Mouse (Mus musculus) kidney, adult 18-20 months (tissue): Measurements from ENCODE around the gene Mrpl50.
A peak's percentile ranks its signal among the peaks of the same experiment; 100 is the strongest.
"Not testable (repeated sequence)": the region's sequence is repeated elsewhere in the genome, so short reads cannot be mapped to it uniquely, and the experiment has no call there.

Experiments
- DNase-seq: peaks from one replicate; pipeline ENCODE4 v3.0.0; 2021

Mrpl50 gene

DNA sequence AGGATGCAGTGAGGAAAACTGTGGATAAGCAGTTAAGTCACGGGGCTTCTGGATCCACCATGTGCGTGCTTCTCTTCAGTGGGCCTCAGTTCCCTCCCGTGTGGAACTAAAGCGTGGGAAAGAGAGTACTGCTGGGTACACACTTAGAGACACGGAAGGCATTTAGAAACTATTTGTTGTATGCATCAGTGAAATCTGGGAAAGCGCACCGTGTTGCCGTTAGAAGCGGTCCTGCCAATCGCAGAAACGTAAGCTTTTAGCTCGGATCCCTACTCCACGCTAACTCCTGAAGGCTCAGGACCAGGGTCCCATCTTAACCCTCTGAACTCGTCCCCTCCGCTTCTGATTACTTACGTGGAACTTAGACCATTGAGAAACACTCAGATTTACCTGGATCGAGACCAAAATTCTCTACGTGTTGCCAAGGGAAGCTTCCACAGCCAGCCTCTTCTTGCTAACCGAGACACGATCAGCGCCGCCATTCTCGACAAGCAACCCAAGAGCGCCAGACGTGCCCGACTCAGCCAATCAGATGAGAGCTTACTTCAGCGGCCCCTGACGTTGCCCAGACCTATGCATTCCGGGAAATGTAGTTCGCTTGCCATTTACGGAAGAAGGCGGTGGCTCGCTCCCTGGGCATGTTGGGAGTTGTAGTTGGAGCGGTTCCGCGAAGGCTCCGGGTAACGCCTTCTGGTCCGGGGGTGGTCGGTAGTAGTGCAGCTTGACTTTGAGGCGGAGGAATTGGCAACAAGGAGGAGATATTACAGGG is at the start of gene Mrpl50, which contains the start of gene Zfp189:
Mrpl50 (minus strand) TSS at position 522 of the 769 bp plus-strand sequence.
Zfp189 (plus strand) TSS at position 605 of the 769 bp plus-strand sequence.
- DNase-seq: peak; percentile 91

DNA sequence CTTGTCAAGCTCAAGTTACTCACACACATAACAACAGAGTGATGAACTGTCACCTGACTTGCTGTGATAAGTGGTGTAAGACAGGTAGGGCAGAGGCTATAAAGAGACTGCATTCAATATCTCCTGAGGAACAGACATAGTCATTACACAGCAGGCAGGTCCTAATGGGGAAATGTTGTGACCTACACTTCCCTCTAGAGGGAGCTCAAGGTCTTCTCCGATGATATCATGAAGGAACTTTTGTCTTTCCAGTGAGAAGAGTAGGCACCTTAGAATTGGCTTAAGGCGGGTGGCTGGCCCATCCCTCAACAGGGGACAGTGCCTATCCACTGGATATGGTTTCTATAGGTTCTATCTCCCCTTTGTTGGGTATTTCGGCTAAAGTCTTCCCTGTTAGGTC is 46.7 kb upstream of the Mrpl50 start:
- DNase-seq: peak; percentile 65

DNA sequence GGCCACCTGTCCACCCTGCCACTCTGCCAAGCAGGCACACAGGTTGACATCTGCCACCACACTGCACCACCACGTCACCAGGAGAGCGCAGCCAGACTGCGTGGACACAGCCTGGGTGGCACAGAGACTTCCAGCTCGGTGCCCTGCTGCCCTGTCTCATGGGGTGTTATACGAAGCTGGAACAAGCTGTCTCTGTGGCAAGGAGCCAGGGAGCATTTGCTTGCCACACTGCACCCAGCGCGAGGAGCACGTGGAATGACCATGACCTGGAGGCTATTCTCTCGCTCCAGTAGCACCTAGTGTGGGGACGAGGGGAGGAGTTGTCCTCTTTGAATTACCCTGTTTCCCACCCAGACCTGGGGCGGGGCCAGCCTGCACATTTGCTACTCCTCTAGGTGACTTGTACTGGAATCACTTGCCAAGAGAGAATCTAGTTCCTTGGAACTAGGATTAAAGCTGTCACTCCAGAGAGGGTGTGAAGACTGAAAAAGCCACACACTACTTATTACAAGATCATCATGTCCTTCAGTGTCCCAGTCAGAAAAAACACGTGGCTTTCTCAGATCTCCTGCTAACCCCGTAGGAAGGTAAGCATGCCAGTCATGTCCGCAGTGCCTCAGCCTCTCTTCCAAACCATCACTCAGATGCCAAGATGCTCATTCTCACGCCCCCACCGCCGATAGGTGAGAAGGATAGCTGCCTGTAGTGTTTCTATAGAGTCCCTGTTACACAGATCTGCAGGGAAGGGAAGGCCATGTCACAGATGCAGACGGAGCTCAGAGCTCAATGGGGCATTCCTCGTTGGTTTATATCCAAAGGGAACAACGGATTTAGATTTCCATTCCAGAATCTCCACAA is 39.3 kb upstream of the Mrpl50 start:
- peak; percentile 95 for DNase-seq

DNA sequence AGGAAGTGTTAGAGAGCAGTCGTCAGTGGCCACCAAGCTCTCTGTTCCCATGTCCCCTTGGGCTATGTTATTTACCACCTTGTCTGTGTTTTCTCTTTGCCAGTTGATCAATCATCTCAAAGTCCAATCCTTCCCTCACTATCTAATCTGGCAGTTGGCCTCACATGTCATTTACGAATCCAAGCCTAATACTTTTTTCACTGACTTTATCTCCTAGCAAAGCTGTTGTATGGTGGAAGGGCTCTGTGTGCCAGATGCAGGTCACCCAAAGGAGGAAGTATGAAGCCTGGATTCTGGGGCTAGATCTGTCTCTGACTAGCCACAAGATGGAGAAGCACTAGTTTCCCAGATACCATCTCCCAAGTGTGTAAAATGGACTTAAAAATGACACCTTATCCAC is 37.3 kb upstream of the Mrpl50 start:
- no peak for DNase-seq

DNA sequence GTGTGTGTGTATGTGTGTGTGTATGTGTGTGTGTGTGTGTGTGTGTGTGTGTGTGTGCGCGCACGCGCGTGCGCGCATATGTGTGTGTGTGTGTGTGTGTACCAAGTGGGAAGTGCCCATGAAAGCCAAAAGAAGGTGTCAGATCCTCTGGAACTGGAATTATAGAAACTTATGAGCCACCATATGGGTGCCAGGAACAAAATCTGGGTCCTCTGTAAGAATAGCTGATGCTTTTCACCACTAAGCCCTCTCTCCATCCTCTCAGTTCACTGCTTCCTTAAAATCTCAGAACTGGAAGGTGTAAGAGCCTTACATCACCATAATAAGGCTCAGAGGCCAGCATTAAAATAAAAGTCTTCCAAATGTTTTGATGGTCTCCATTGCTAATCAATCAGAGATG is 36.5 kb upstream of the Mrpl50 start:
- DNase-seq: no peak

DNA sequence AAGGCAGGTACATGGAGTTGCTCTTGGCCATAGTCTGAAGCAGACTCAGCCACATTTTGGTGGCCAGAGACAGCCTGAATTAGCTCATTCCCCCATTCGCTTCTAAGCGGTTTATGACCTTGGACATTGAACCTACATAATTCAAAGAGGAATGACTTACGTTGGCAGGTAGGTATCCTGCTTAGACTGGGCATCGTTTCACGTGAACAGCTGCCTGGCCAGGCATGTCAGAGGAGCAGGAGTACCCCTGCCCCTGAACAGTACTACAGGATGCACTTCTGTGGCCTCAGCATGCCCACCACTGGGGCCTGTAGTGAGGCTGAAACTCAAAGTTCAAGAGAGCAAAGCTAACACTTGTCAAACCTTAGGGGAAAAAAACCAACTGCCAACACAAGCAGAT is 32.5 kb upstream of the Mrpl50 start:
- peak; percentile 52 for DNase-seq

DNA sequence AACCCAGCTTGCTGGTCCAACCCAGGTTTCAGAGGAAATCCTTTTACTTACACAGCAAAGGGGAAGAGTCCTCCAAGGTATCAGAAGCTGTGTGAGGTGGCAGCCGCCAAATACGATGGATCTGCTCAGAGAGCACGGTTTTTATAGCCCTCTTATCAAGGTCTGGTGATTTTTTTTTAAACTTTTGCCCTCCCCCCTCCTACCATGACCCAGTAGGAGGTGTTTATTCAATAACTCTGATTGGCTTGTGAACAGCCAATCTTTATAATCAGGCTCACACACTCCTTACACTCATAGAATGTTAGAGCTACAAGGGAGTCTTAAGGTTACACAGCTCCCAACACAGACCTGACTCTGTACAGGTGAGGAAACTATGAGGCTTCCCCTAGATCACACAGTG is 28.5 kb upstream of the Mrpl50 start, which contains the start of gene Aldob:
Aldob (minus strand) TSS at position 164 of the 400 bp plus-strand sequence.
- peak; percentile 89 for DNase-seq

DNA sequence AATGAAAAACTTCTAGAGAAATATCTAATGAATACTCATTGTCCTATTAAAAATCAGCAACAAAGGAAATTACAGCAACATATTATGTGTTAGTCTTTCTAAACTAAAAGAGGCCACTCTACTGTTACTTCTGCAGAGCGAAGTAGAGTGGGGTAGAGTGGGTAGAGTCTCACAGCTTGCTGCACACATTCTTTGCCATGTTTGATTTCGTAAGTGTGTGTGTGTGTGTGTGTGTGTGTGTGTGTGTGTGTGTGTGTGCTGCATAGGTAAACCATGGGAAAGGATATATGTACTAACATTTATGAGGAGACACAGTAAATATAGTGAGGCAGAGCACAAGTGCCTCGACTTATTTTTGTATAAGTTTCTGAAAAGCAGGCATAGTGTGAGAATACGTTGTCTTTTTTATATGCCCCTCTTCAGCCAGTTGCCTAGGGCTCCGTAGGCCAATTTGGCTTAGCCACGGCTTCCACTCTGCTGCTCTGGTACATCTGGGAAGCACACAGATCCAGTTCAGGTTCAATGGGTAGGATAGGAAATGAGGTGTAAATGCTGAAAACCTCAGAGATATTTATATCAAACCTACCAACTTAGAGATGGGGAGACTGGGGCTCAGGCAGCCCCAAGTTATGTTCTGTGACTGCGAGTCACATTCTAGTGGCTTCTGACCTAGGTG is 26.8 kb upstream of the Mrpl50 start:
- no peak for DNase-seq

DNA sequence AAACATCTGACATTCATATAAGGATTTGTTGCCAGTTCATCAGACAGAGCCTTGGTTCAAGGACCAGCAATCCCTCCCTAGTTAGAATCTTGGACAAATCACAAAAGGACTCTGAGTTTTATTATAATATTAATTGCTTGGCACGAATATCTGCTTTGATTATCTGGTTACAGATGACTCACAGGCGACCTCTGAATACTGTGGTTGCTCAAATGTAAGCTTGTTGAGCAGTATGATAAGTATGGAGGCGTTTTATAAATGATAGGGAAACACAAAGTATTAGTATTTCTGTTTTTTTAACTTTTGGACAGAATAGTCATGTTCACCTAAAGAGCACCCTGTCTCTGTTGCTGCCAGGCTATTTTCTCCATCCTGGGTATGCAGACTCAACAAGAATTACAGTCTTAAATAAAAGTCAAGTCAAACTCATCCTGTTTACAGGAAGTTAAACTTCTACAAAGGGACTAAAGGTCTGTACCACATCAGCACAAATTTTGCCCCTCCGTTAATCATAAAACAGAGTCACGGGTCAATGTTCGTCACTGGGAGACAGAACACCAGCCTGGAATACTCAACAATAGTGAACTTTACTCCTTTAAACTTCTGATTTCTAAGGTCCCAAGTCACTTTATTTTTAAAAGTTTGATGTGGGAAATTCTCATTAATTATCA is 26.1 kb upstream of the Mrpl50 start:
- no peak for DNase-seq

DNA sequence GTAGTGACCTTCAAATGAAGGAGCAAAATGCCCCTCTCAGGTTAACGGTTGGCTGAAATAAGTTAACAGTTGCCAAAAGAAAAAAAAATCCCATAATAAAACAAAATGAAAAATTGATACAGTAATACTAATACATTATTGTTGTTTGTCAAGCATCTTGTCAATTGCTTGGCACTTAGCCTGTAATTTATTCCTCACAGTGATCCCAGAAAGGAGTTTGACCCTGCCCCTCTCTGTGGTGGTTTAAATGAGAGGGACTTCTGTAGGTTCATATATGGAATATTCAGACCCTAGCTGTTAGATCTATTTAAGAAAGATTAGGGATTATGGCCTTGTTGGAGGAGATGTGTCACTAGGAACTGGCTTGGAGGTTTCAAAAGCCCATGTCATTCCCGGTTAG is 25.1 kb upstream of the Mrpl50 start:
- no peak for DNase-seq

DNA sequence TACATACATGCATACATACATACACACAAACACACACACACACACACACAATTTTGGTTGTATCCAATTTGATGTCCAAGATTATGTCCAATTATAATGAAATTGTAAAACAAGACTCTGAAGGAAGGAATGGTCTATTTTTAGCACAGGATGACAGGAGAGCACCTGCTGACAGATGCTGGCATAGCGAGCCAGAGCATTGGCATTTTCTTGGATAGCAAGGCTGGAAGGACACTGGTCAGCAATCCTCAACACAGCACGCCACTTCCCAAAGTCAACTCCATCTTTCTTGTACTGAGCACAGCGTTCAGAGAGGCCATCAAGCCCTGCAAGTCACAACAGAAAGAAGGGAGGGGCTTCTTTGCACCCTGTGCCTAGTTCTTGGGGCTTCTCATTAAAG is 20.1 kb upstream of the Mrpl50 start:
- DNase-seq: no peak

DNA sequence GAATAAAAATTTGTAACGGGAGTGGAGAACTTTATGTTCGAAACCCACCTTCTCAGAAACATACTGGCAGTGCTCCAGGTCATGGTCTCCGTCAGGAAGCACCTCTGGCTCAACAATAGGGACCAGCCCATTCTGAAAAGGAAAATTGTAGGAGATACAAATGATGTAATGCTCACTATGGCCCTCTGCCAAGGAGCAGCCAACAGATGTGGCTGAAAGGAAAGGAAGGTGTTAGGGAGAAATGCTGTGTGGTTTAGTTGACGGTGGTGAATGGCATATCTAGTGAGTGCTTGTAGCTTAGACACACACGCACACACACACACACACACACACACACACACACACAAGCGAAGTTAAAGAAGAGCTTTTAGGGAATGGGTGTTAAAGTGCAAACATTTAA is 18.8 kb upstream of the Mrpl50 start:
- DNase-seq: no peak

DNA sequence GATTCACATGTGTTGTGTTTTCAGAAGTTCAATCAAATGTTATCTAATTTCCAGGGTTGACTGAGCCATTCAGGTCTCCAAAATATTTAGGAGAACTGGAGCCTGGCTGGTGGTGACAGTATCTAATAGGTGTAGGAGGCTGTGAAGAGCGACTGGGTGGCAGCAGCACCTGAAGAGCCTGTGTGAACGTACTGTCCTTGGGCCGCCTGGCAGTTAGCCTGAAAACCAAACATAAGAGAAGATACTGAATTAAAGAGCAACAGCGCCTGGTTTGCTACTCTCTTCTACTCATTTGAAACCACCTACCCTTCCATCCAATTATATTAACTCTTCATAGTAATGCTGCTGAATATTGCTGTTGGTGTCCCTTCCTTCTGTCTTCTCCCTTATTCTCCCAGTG is 15.8 kb upstream of the Mrpl50 start:
- no peak for DNase-seq

DNA sequence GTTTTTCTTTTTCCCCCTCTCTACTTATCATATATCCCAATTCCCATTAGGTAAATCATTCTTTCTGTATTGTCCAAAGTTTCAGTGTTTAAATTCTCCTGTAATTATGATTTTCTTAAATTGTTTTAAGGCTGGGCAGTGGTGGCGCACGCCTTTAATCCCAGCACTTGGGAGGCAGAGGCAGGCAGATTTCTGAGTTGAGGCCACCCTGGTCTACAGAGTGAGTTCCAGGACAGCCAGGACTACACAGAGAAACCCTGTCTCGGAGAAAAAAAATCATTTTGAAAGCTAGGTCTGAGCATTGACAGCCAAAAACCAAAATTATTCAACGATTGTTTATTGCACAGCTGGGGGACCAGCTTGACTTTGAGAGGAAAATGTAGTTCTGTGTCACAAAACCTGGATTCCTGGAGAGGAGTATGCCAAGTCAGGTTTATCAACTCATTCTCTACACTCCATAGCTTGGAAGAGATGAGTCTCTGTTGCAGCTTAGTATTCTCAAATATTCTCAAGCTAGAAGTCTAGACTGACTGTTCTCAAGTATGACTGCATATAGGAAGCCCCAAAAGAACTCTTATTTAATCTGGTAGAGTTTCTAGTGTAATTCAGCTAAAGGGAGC is 14.9 kb upstream of the Mrpl50 start:
- no peak for DNase-seq

DNA sequence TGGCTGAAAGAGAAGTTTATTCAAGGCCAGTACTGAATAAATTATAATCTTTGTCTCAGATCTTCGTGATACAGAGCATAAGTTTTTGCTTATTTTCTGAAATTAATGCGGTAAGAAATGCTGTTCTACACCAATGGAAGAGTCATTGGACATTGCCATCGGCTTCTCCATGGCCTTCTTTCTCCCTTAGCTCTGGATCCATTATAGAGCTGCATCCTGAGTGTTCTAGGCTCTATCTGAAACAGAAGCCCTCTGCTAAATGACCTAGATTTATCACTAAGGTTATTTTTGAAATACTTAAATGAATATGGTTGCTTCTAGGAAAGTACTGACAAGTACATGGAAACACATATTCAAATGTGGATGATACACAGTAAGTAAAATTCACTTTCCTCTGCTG is 14.1 kb upstream of the Mrpl50 start:
- DNase-seq: no peak

DNA sequence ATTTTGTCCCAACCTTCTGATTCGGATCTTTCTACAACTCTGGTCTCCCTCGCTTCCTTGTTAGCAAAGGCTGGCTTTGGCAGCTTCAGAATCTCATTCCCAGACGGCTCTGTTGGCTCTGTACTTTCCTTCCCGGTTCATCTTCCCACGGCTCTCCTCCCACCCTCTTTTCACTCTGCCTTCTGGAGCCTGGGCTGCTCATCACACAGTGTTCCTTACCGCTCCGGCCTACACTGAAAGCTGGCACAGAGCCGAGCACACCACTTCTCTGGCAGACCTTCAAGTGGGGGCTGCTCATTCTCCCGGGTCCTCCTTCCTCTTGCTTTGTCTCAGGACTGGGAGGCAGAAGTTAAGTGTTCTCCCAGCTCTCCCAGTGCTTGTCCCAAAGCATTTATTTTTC is 1.7 kb upstream of the Mrpl50 start:
- no peak for DNase-seq

DNA sequence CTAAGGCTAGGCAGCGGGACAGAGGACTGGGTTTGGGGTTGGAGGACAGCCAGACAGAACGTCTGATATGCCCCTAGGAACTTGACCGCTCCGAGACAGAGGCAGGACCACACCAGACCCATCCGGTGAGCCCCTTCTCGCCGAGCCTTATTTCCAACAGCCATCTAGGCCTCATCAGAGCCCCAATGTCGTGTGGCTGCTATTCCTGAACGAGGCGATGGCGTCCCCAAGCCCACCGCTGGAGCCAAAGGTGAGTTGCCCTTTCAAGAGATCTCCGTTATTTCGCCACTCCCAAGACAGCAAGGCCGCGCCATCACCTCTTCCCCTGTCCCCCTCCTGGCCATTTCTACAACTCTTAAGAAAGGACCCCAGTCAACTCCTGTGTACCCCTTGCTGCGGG is 453 bp upstream of the Mrpl50 start:
- no peak for DNase-seq

DNA sequence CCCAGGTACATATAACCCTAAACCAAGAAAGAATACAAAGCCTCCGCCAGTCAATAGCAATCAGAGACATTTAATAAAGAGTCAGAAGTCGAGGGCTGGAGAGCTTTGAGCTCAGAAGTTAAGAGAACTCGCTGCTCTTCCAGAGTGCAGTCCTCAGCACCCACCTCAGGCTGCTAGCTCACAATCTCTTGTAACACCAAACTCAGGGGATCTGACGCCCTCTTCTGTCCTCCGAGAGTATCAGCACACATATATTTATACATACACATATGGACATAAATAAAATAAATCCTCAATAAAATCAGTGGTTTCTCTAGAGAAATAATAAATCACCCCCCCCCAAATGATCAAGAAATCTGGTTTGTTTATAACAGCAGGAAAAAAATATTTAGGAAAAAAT is 1.4 kb downstream of the Mrpl50 start:
- no peak for DNase-seq

DNA sequence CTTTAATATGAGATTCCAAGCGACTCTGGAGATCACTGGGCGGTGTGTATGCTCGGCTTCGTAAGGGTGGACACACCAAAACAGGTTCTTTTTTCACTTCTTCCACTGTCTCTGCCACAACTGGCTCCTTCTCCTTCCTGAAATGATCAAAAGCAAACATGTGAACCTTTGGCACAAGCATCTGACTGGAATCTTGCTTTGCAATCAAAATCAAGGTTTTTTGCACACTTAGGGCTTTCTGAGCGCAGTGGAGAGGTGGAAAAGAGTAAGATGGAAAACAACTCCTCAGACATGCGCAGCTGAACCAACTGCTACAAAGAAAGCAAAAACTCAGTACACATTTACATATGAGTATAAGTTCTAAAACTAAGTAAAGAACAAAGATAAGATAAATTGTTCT is 6.5 kb downstream of the Mrpl50 start:
- no peak for DNase-seq

DNA sequence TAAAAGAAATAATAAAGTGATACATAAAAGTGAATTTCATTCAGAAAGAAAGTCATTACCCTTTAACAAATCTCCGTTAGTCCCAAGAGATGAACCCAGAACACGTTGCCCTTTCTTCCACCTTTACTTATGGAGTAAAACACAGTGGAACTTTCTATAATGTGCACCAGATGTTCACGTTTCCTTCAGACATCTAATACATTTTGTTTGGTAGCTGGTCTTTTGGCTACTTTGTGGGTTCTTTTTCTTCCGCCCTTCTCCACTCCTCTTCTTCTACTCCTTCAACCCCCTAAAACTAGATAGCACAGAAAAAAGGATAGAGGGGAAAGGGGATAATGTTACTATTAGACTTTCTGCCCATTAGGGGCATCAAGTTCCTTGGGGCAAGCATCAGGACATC is 8.3 kb downstream of the Mrpl50 start:
- DNase-seq: no peak

DNA sequence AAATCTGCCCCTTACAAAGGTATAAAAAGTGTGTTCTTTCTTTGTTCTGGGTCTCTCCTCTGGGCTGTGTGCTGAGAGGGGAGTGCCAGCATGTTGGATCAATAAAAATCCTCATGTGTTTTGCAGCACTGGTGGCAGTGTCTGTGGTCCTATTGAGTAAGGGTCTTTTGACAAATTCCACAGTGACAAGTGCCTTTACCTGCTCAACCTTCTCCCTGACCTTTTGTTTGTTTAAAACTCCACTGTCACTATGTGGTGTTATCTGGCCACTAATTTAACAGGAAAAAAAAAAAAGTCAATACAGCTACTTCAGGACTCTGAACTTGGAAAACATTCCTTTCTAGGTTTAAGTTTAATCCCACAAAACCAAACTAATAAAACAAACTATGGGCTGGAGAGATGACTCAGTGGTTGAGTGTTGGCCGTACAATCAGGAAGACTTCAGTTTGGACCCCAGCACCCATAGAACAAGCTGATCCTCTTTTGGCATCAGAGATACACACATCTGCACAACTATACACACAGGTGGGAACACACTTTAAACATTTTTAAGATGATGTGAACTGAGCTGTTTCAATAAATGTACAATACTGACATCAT is 10.6 kb downstream of the Mrpl50 start:
- DNase-seq: not testable (repeated sequence)

DNA sequence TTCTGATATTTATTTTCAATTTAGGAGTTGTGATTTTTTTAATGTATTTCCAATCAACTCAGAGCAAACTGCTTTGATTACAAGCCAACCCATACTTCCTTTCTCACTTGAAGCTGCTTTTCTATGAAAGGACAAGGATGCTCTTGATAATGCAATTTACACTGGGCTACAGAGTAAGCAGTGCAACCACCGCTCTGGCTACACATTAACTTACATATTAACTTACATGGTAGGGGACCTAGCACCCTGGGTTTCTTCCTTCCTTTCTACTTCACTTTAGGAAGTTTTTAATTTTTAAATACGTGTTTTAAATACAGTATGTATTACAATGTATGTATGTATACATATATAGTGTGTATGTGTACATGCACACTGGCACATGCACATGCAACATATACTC is 11.7 kb downstream of the Mrpl50 start:
- no peak for DNase-seq
